Mouse (Mus musculus): ENCODE data around the gene Fndc1. TPM values are rescaled to one million over a fixed set of nuclear protein-coding genes. Genes with fewer than 3 reads are reported as not detected.

Fndc1 gene
- total and polyA plus RNA-seq, 3 experiments = 0.14 to 0.34 (median 0.17) TPM

DNA sequence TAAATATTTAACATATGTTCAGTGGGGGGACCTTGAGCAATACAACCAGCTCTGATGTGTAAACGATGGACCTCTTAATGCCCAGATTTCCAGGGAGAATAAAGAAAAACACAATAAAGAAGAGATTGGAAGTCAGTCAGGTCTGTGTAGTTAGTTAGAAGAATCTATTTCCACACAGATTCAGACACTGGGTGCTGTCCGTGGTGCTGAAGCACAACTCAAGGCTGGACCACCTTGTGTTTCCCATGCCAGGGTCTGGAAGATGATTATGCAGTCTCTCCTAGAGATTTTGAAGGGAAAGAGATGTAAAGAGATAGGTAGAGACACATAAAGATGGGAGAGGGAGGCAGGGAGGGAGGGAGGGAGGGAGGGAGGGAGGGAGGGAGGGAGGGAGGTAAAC lies 86.1 kb downstream of the Fndc1 start:
- H3K9ac ChIP-seq (ENCODE audit: insufficient read depth, low read depth) = no peak overlapping the region
- H3K9me3 ChIP-seq (replicated peaks; ENCODE audit: low read length) = no peaks in the 10 kb centered on the region
- TF ChIP-seq ETS1 (conservative IDR thresholded peaks at IDR 0.05; ENCODE audit: low read depth, low read length) = no peak
- no peaks in the 10 kb centered on the region for H3K36me3 ChIP-seq (replicated peaks in 1 of 2; ENCODE audit: control insufficient read depth in 1 of 2, insufficient read depth in 1 of 2, low read length in 1 of 2)
- dilution Hi-C loops (cut with MboI; ENCODE audit: extremely low pct_ligation_motif_present, extremely low pct_unique_long_range_greater_than_20kb, low sequenced_read_pairs) = no loop called here
- no peak overlapping the region for H3K4me3 ChIP-seq (replicated peaks in 1 of 3; ENCODE audit: low read depth in 2 of 3, low read length in 2 of 3, poor library complexity in 1 of 3)
- H3K27me3 ChIP-seq (replicated peaks) = no peaks in the 10 kb centered on the region
- peak; percentile 41 for DNase-seq (ENCODE audit: extremely low read depth)
- no peak overlapping the region for H3K4me2 ChIP-seq (ENCODE audit: insufficient read depth, low read depth, poor library complexity, severe bottlenecking)
- H3K4me1 ChIP-seq (ENCODE audit: control insufficient read depth in 1 of 2, insufficient read depth in 2 of 2) = peaks cover 0 to 13% of the 10 kb centered on the region in 2 experiments; a peak in 2 of 4 replicates
- no peaks in the 10 kb centered on the region for H3K79me2 ChIP-seq (replicated peaks; ENCODE audit: control insufficient read depth, extremely low read depth, insufficient read depth, poor library complexity, severe bottlenecking)
- in situ Hi-C loops (cut with MboI; ENCODE audit: low pct_ligation_motif_present, low pct_unique_long_range_greater_than_20kb, low sequenced_read_pairs) = no loop called here
- no peak overlapping the region for H3K27ac ChIP-seq (ENCODE audit: insufficient read depth, low read depth)

DNA sequence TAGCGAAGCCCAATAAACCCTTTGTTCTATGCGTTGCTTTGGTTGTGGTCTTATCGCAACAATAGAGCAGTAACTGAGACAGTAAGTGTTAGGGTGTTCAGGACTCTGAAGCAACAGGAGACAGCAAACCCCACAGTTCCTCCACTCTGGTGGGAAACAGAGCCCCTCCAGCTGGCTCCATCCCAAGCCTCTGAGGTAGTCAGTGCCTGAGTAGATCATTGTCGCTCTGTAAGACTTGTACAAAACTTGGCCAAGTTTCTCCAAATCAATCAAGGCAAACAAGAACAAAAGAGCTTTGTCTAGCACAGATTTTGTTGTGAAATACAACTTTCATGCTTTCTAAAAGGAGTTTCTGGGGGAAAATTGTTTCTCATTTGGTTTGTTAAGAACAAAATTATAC lies 104.1 kb downstream of the Fndc1 start:
- no peaks in the 10 kb centered on the region for H3K36me3 ChIP-seq (replicated peaks in 1 of 2; ENCODE audit: control insufficient read depth in 1 of 2, insufficient read depth in 1 of 2, low read length in 1 of 2)
- no peaks in the 10 kb centered on the region for H3K79me2 ChIP-seq (replicated peaks; ENCODE audit: control insufficient read depth, extremely low read depth, insufficient read depth, poor library complexity, severe bottlenecking)
- no peak overlapping the region for H3K9ac ChIP-seq (ENCODE audit: insufficient read depth, low read depth)
- H3K4me1 ChIP-seq (ENCODE audit: control insufficient read depth in 1 of 2, insufficient read depth in 2 of 2) = peaks cover 2 to 10% of the 10 kb centered on the region in 2 experiments; a peak in 2 of 4 replicates
- dilution Hi-C loops (cut with MboI; ENCODE audit: extremely low pct_ligation_motif_present, extremely low pct_unique_long_range_greater_than_20kb, low sequenced_read_pairs) (no loop called here), in situ Hi-C loops (cut with MboI; ENCODE audit: low pct_ligation_motif_present, low pct_unique_long_range_greater_than_20kb, low sequenced_read_pairs) (no loop called here)
- H3K4me3 ChIP-seq (replicated peaks in 1 of 3; ENCODE audit: low read depth in 2 of 3, low read length in 2 of 3, poor library complexity in 1 of 3) = no peak overlapping the region
- TF ChIP-seq MXI1 (IDR thresholded peaks at IDR 0.05; ENCODE audit: low read depth, low read length) = no peak
- no peak for TF ChIP-seq NELFE (IDR thresholded peaks at IDR 0.05; ENCODE audit: low read depth, low read length)
- no peak for TF ChIP-seq ELF1 (IDR thresholded peaks at IDR 0.05; ENCODE audit: low read depth, low read length)
- TF ChIP-seq MYC (IDR thresholded peaks at IDR 0.05; ENCODE audit: low read depth, low read length) = no peak
- TF ChIP-seq MEF2A (IDR thresholded peaks at IDR 0.05; ENCODE audit: borderline replicate concordance, low read depth, low read length) = no peak
- no peak for TF ChIP-seq USF1 (IDR thresholded peaks at IDR 0.05; ENCODE audit: low read depth, low read length)
- TF ChIP-seq TBP (conservative IDR thresholded peaks at IDR 0.05; ENCODE audit: low read depth, low read length) = no peak
- TF ChIP-seq TCF12 (IDR thresholded peaks at IDR 0.05; ENCODE audit: low read depth, low read length) = no peak
- TF ChIP-seq E2F4 (IDR thresholded peaks at IDR 0.05; ENCODE audit: insufficient replicate concordance, low read depth, low read length) = no peak
- TF ChIP-seq BHLHE40 (IDR thresholded peaks at IDR 0.05; ENCODE audit: low read depth, low read length) = no peak
- no peak for TF ChIP-seq JUN (IDR thresholded peaks at IDR 0.05; ENCODE audit: insufficient read depth, low read depth, low read length)
- no peak for TF ChIP-seq NRF1 (IDR thresholded peaks at IDR 0.05; ENCODE audit: low read depth, low read length)
- no peaks in the 10 kb centered on the region for H3K27me3 ChIP-seq (replicated peaks)
- no peak overlapping the region for H3K27ac ChIP-seq (ENCODE audit: insufficient read depth, low read depth)
- H3K9me3 ChIP-seq (replicated peaks; ENCODE audit: low read length) = no peaks in the 10 kb centered on the region
- DNase-seq (ENCODE audit: extremely low read depth) = no peak
- H3K4me2 ChIP-seq (ENCODE audit: insufficient read depth, low read depth, poor library complexity, severe bottlenecking) = no peak overlapping the region

DNA sequence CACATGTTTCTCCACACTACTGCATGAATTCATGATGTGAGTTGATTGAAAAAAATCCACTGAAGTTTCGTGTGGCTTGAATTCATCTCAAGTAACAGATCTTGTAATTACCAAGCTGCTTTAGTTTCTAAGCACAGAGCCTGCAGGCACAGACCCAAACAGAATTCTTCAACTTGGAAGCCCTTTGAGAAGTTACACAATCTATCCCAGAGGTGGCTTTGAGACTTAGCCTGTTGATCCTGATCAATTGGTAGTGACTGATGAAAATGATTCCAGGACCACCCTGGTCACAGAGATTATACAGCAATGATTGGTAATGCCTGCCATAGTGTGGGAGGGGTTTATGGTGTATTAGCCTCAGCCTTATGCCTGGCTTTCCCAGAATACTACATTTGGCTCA lies 108.2 kb downstream of the Fndc1 start:
- Histone ChIP-seq H3K9me3 (replicated peaks; ENCODE audit: low read length) (no peaks in the 10 kb centered on the region), H3K36me3 (replicated peaks in 1 of 2; ENCODE audit: control insufficient read depth in 1 of 2, insufficient read depth in 1 of 2, low read length in 1 of 2) (no peaks in the 10 kb centered on the region), H3K9ac (ENCODE audit: insufficient read depth, low read depth) (no peak overlapping the region), H3K4me2 (ENCODE audit: insufficient read depth, low read depth, poor library complexity, severe bottlenecking) (no peak overlapping the region), H3K4me3 (replicated peaks in 1 of 3; ENCODE audit: low read depth in 2 of 3, low read length in 2 of 3, poor library complexity in 1 of 3) (no peak overlapping the region), H3K79me2 (replicated peaks; ENCODE audit: control insufficient read depth, extremely low read depth, insufficient read depth, poor library complexity, severe bottlenecking) (no peaks in the 10 kb centered on the region), H3K4me1 (ENCODE audit: control insufficient read depth in 1 of 2, insufficient read depth in 2 of 2) (peaks cover 2 to 10% of the 10 kb centered on the region in 2 experiments; a peak in 2 of 4 replicates), H3K27me3 (replicated peaks) (peaks cover 3% of the 10 kb centered on the region), H3K27ac (ENCODE audit: insufficient read depth, low read depth) (no peak overlapping the region)
- no peak for TF ChIP-seq RAD21 (IDR thresholded peaks at IDR 0.05; ENCODE audit: low read depth, low read length)
- no peak for TF ChIP-seq ETS1 (conservative IDR thresholded peaks at IDR 0.05; ENCODE audit: low read depth, low read length)
- no peak for TF ChIP-seq NELFE (IDR thresholded peaks at IDR 0.05; ENCODE audit: low read depth, low read length)
- no peak for TF ChIP-seq UBTF (IDR thresholded peaks at IDR 0.05; ENCODE audit: low read depth, low read length)
- no peak for TF ChIP-seq CHD1 (IDR thresholded peaks at IDR 0.05; ENCODE audit: low read depth, low read length)
- no peak for TF ChIP-seq GABPA (IDR thresholded peaks at IDR 0.05; ENCODE audit: insufficient replicate concordance, low read depth, low read length)
- TF ChIP-seq ZNF384 (IDR thresholded peaks at IDR 0.05; ENCODE audit: low read depth, low read length) = no peak
- no peak for TF ChIP-seq TBP (conservative IDR thresholded peaks at IDR 0.05; ENCODE audit: low read depth, low read length)
- TF ChIP-seq CTCF (conservative IDR thresholded peaks at IDR 0.05 in 1 of 2, IDR thresholded peaks at IDR 0.05 in 1 of 2; ENCODE audit: low read depth in 2 of 2, low read length in 2 of 2) = no peak
- no peak for TF ChIP-seq NRF1 (IDR thresholded peaks at IDR 0.05; ENCODE audit: low read depth, low read length)
- DNase-seq (ENCODE audit: extremely low read depth) = no peak
- in situ Hi-C loops (cut with MboI; ENCODE audit: low pct_ligation_motif_present, low pct_unique_long_range_greater_than_20kb, low sequenced_read_pairs) (no loop called here), dilution Hi-C loops (cut with MboI; ENCODE audit: extremely low pct_ligation_motif_present, extremely low pct_unique_long_range_greater_than_20kb, low sequenced_read_pairs) (no loop called here)
